Mouse (Mus musculus): ENCODE data around the gene Nog. TPM values are rescaled to one million over a fixed set of nuclear protein-coding genes. Genes with fewer than 3 reads are reported as not detected.

Nog gene
- polyA plus RNA-seq (2015; fragmentation: Nextera tagmentation; extraction: Ambion mirVana): 0.69 and 0.79 TPM in 2 replicates

DNA sequence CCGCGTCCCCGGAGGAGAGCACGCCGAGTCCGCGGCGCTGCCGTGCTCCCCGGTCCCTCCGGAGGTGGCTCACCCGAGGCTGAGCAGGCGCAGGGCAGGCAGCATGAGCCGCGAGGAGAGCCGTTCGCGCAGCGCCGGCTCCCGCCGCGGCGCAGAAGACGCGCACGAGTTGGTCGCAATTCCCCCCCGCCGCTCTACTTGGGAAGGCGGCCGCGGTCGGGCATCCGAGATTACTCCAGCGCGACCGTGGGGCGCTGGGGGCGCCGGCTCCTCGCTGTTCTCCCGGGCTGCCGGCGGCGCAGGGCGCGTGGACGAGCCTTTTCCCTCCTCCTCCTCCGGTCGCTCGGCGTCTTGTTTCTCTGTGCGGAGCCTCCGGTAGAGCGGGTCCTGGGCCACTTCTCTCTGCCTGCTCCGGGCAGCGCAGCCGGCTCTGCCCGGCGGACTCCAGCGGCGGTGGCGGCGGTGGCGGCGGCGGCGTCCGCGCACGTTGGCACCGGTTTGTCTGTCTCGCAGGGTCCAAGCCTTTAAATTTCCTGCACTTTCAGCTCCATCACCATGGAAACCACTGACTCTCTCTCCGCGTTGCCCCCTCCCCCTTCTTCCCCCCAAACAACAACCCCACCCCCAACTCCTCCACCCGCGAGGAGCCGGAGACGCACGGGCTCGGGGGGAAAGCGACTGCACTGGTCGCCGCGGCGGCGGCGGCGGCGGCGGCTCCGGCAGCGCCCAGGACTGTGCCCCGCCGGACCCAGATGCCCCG lies at the start of gene Nog:
Gene Nog (minus strand): TSS at position 277 of the 760 bp plus-strand sequence.

Other genes with a start within 250 kb of the Nog start
- 2.3 and 2.7 TPM in 2 replicates for gene Dgke, start 235.5 kb downstream of the Nog start, polyA plus RNA-seq (2015; fragmentation: Nextera tagmentation; extraction: Ambion mirVana)
- gene Gm525, start 228.5 kb downstream of the Nog start, polyA plus RNA-seq (2015; fragmentation: Nextera tagmentation; extraction: Ambion mirVana): 0.67 and 1.6 TPM in 2 replicates